Mouse (Mus musculus): Measurements from ENCODE around the gene Oaz3. TPM values are rescaled to one million over a fixed set of nuclear protein-coding genes. Genes with fewer than 3 reads are reported as not detected.

Oaz3 gene
- polyA plus RNA-seq, 1 experiment from 2014 or later = 0.28 TPM

GRCm38 (mm10) chr3:94465632-94466430 lies 22.1 kb upstream of the Oaz3 start:
- no peak overlapping the region for H3K4me2 ChIP-seq (replicated peaks; ENCODE audit: low read depth)
- no peak overlapping the region for H3K4me3 ChIP-seq (ENCODE audit: low read depth, low read length)
- H3K27ac ChIP-seq (replicated peaks) = no peak overlapping the region
- ATAC-seq (ENCODE audit: low FRiP score, low TSS enrichment) = no peak
- no peaks in the 10 kb centered on the region for H3K9me3 ChIP-seq (ENCODE audit: control insufficient read depth, low read length)
- no peak for TF ChIP-seq EP300 (optimal IDR thresholded peaks at IDR 0.05)
- TF ChIP-seq CTCF (IDR thresholded peaks at IDR 0.05; ENCODE audit: low read depth) = no peak
- 79% methylated on average over 13 of the region's 13 CpGs for WGBS
- no peak for DNase-seq (ENCODE audit: low spot score)
- no peak overlapping the region for H3K9ac ChIP-seq (ENCODE audit: low read length)
- no peaks in the 10 kb centered on the region for H3K36me3 ChIP-seq (ENCODE audit: control insufficient read depth, insufficient read depth, low read length)
- H3K27me3 ChIP-seq (ENCODE audit: control insufficient read depth, insufficient read depth, low read length) = no peaks in the 10 kb centered on the region
- no peaks in the 10 kb centered on the region for H3K4me1 ChIP-seq (replicated peaks; ENCODE audit: control insufficient read depth, insufficient read depth)

- ATAC-seq (ENCODE audit: low FRiP score, low TSS enrichment) (peak; percentile 88), DNase-seq (ENCODE audit: low spot score) (peak; percentile 52)
- Histone ChIP-seq H3K4me2 (replicated peaks; ENCODE audit: low read depth) (no peak overlapping the region), H3K4me3 (ENCODE audit: low read depth, low read length) (no peak overlapping the region), H3K27me3 (ENCODE audit: control insufficient read depth, insufficient read depth, low read length) (no peaks in the 10 kb centered on the region), H3K27ac (replicated peaks) (no peak overlapping the region), H3K9ac (ENCODE audit: low read length) (no peak overlapping the region; the same call in 1 of the 2 replicates), H3K36me3 (ENCODE audit: control insufficient read depth, insufficient read depth, low read length) (no peaks in the 10 kb centered on the region), H3K4me1 (replicated peaks; ENCODE audit: control insufficient read depth, insufficient read depth) (no peaks in the 10 kb centered on the region), H3K9me3 (ENCODE audit: control insufficient read depth, low read length) (no peaks in the 10 kb centered on the region)
- TF ChIP-seq EP300 (optimal IDR thresholded peaks at IDR 0.05) (no peak), CTCF (IDR thresholded peaks at IDR 0.05; ENCODE audit: low read depth) (no peak)
- WGBS = 55% methylated on average over 11 of the region's 11 CpGs
Measured at GRCm38 (mm10) chr3:94463926-94464578, 20.3 kb upstream of the Oaz3 start.

- Histone ChIP-seq H3K4me1 (replicated peaks; ENCODE audit: control insufficient read depth, insufficient read depth) (no peaks in the 10 kb centered on the region), H3K4me2 (replicated peaks; ENCODE audit: low read depth) (no peak overlapping the region), H3K9me3 (ENCODE audit: control insufficient read depth, low read length) (no peaks in the 10 kb centered on the region), H3K36me3 (ENCODE audit: control insufficient read depth, insufficient read depth, low read length) (no peaks in the 10 kb centered on the region), H3K4me3 (ENCODE audit: low read depth, low read length) (no peak overlapping the region), H3K27ac (replicated peaks) (no peak overlapping the region), H3K27me3 (ENCODE audit: control insufficient read depth, insufficient read depth, low read length) (no peaks in the 10 kb centered on the region), H3K9ac (ENCODE audit: low read length) (no peak overlapping the region)
- no peak for DNase-seq (ENCODE audit: low spot score)
- WGBS = 83% methylated on average over 2 of the region's 2 CpGs
- TF ChIP-seq EP300 (optimal IDR thresholded peaks at IDR 0.05) (no peak), CTCF (IDR thresholded peaks at IDR 0.05; ENCODE audit: low read depth) (no peak)
- no peak for ATAC-seq (ENCODE audit: low FRiP score, low TSS enrichment)
Measured at GRCm38 (mm10) chr3:94459834-94460233, 16.1 kb upstream of the Oaz3 start.

GRCm38 (mm10) chr3:94457055-94457454 lies 13.3 kb upstream of the Oaz3 start:
- H3K4me2 ChIP-seq (replicated peaks; ENCODE audit: low read depth) = no peak overlapping the region; the same call in 1 of the 2 replicates
- H3K36me3 ChIP-seq (ENCODE audit: control insufficient read depth, insufficient read depth, low read length) = no peaks in the 10 kb centered on the region
- 78% methylated on average over 3 of the region's 3 CpGs for WGBS
- H3K27ac ChIP-seq (replicated peaks) = no peak overlapping the region
- H3K9me3 ChIP-seq (ENCODE audit: control insufficient read depth, low read length) = no peaks in the 10 kb centered on the region
- no peaks in the 10 kb centered on the region for H3K27me3 ChIP-seq (ENCODE audit: control insufficient read depth, insufficient read depth, low read length)
- H3K4me3 ChIP-seq (ENCODE audit: low read depth, low read length) = no peak overlapping the region
- TF ChIP-seq EP300 (optimal IDR thresholded peaks at IDR 0.05) (no peak), CTCF (IDR thresholded peaks at IDR 0.05; ENCODE audit: low read depth) (no peak)
- no peak for DNase-seq (ENCODE audit: low spot score)
- ATAC-seq (ENCODE audit: low FRiP score, low TSS enrichment) = no peak
- H3K9ac ChIP-seq (ENCODE audit: low read length) = no peak overlapping the region
- H3K4me1 ChIP-seq (replicated peaks; ENCODE audit: control insufficient read depth, insufficient read depth) = no peaks in the 10 kb centered on the region

GRCm38 (mm10) chr3:94456529-94457000 lies 12.8 kb upstream of the Oaz3 start:
- H3K4me1 ChIP-seq (replicated peaks; ENCODE audit: control insufficient read depth, insufficient read depth) = no peaks in the 10 kb centered on the region
- H3K4me2 ChIP-seq (replicated peaks; ENCODE audit: low read depth) = peak overlapping the region; percentile 42
- H3K36me3 ChIP-seq (ENCODE audit: control insufficient read depth, insufficient read depth, low read length) = no peaks in the 10 kb centered on the region
- TF ChIP-seq CTCF (IDR thresholded peaks at IDR 0.05; ENCODE audit: low read depth) (peak; percentile 94), EP300 (optimal IDR thresholded peaks at IDR 0.05) (no peak)
- no peak overlapping the region for H3K27ac ChIP-seq (replicated peaks)
- no peak overlapping the region for H3K9ac ChIP-seq (ENCODE audit: low read length)
- H3K9me3 ChIP-seq (ENCODE audit: control insufficient read depth, low read length) = no peaks in the 10 kb centered on the region
- DNase-seq (ENCODE audit: low spot score) (peak; percentile 92), ATAC-seq (ENCODE audit: low FRiP score, low TSS enrichment) (peak; percentile 92)
- peak overlapping the region; percentile 15; the same call in 1 of the 2 replicates for H3K4me3 ChIP-seq (ENCODE audit: low read depth, low read length)
- no peaks in the 10 kb centered on the region for H3K27me3 ChIP-seq (ENCODE audit: control insufficient read depth, insufficient read depth, low read length)
- 2% methylated on average over 12 of the region's 12 CpGs for WGBS

- H3K4me1 ChIP-seq (replicated peaks; ENCODE audit: control insufficient read depth, insufficient read depth) = no peaks in the 10 kb centered on the region
- no peaks in the 10 kb centered on the region for H3K27me3 ChIP-seq (ENCODE audit: control insufficient read depth, insufficient read depth, low read length)
- TF ChIP-seq CTCF (IDR thresholded peaks at IDR 0.05; ENCODE audit: low read depth) = no peak
- TF ChIP-seq EP300 (optimal IDR thresholded peaks at IDR 0.05) = no peak
- peaks cover 22% of the 10 kb centered on the region for H3K36me3 ChIP-seq (ENCODE audit: control insufficient read depth, insufficient read depth, low read length)
- no peak for ATAC-seq (ENCODE audit: low FRiP score, low TSS enrichment)
- H3K27ac ChIP-seq (replicated peaks) = no peak overlapping the region
- no peak overlapping the region for H3K4me2 ChIP-seq (replicated peaks; ENCODE audit: low read depth)
- WGBS = 91% methylated on average over 2 of the region's 2 CpGs
- no peak overlapping the region for H3K4me3 ChIP-seq (ENCODE audit: low read depth, low read length)
- no peaks in the 10 kb centered on the region for H3K9me3 ChIP-seq (ENCODE audit: control insufficient read depth, low read length)
- H3K9ac ChIP-seq (ENCODE audit: low read length) = no peak overlapping the region
- DNase-seq (ENCODE audit: low spot score) = no peak
Measured at GRCm38 (mm10) chr3:94449377-94449776, 5.7 kb upstream of the Oaz3 start.

All from stomach, postnatal 0 days (tissue).